Mouse (Mus musculus) midbrain, postnatal 0 days (tissue): ENCODE data around the gene Azgp1. TPM values are rescaled to one million over a fixed set of nuclear protein-coding genes. Genes with fewer than 3 reads are reported as not detected.

Experiments
- ATAC-seq: fragments of 200-750 bp; cut with Nextera tagmentation; 2 replicates; pipeline ENCODE4 v1.8.0; 2017; ENCODE audit warnings: moderate number of reproducible peaks, mild to moderate bottlenecking, moderate TSS enrichment, moderate library complexity; ENCODE audit not compliant: low FRiP score
- DNase-seq: peaks from one replicate; pipeline ENCODE4 v3.0.0-alpha.2; 2015; ENCODE audit warnings: low spot score
- H3K27ac ChIP-seq: fragments of 300-500 bp; sonication (generic); 2 replicates; pipeline ENCODE4 v1.5.1; 2014; ENCODE audit warnings: low read depth, mild to moderate bottlenecking, low read length, mixed read lengths
- H3K27me3 ChIP-seq: fragments of 300-500 bp; sonication (generic); 2 replicates; pipeline ENCODE4 v1.6.1; 2014; ENCODE audit warnings: low read length, control low read depth, mixed read lengths; ENCODE audit not compliant: insufficient read depth
- H3K36me3 ChIP-seq: fragments of 300-500 bp; sonication (generic); 2 replicates; pipeline ENCODE4 v1.6.1; 2014; ENCODE audit warnings: low read length, control low read depth, mixed read lengths; ENCODE audit not compliant: insufficient read depth
- H3K4me1 ChIP-seq: fragments of 300-500 bp; sonication (generic); 2 replicates; pipeline ENCODE4 v1.6.1; 2014; ENCODE audit warnings: mild to moderate bottlenecking, control low read depth, antibody characterized with exemption, low read length, mixed read lengths; ENCODE audit not compliant: insufficient read depth
- H3K4me2 ChIP-seq: fragments of 300-500 bp; sonication (generic); 2 replicates; pipeline ENCODE4 v1.6.1; 2014; ENCODE audit warnings: low read depth, mild to moderate bottlenecking, low read length, mixed read lengths; ENCODE audit not compliant: poor library complexity, severe bottlenecking
- H3K4me3 ChIP-seq: fragments of 300-500 bp; sonication (generic); 2 replicates; pipeline ENCODE4 v1.5.1; 2014; ENCODE audit warnings: low read depth, mild to moderate bottlenecking, low read length, moderate library complexity
- H3K9ac ChIP-seq: fragments of 300-500 bp; sonication (generic); replicated peaks from 2 replicates; pipeline ENCODE4 v1.6.1; 2014; ENCODE audit warnings: mild to moderate bottlenecking, low read length, moderate library complexity, mixed read lengths; ENCODE audit not compliant: poor library complexity, severe bottlenecking
- H3K9me3 ChIP-seq: fragments of 300-500 bp; sonication (generic); 2 replicates; pipeline ENCODE4 v1.6.1; 2016; ENCODE audit warnings: low read length, control low read depth
- CTCF ChIP-seq: IDR thresholded peaks from 2 replicates; pipeline ENCODE4 v1.5.1; 2016; ENCODE audit warnings: antibody characterized with exemption, mild to moderate bottlenecking
- WGBS: fragments of 180-500 bp; shearing (Covaris S2); extraction: QIAGEN DNeasy Blood & Tissue Kit; methylation state at CpG from one replicate; pipeline ENCODE4 v1.1.7; 2014; 5-methylcytosine and 5-hydroxymethylcytosine counted together
- polyA plus RNA-seq: library from polyadenylated mRNA; unstranded; fragments of >200 nt; fragmentation: Nextera tagmentation; extraction: Ambion mirVana; gene quantifications from 2 replicates; pipeline ENCODE4 v1.2.1, GENCODE M21; 2015
- total RNA-seq: library from RNA; depleted of rRNA; stranded (reverse); fragments of >200 nt; gene quantifications from 2 replicates; pipeline ENCODE4 v1.2.3, GENCODE M21; 2014

Gene Azgp1
- total and polyA plus RNA-seq, 2 experiments from 2014 or later = not detected

DNA sequence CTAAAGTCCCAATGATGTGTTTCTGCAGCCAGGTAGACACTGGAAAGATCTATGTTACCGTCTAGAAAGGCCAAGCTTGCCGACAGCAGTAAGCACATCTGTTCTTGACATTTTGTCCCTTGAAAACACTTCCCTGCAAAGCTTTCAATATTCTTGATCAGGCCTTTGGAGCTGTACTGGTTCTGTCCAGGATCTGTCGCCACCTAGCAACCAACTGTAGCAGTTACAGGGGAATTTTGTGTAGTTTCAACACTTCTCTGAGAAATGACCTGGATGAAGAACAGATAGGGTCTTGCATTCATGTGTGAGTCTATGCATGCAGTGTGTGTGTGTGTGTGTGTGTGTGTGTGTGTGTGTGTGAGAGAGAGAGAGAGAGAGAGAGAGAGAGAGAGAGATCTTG, 7.6 kb upstream of the Azgp1 start:
- no peaks in the 10 kb centered on the region for H3K4me1 ChIP-seq
- 66% methylated on average over 3 of the region's 3 CpGs for WGBS
- H3K27ac ChIP-seq = no peak overlapping the region
- no peak overlapping the region for H3K4me3 ChIP-seq
- H3K36me3 ChIP-seq = no peaks in the 10 kb centered on the region
- H3K9ac ChIP-seq = no peak overlapping the region
- TF ChIP-seq CTCF = peak; percentile 72
- H3K27me3 ChIP-seq = no peaks in the 10 kb centered on the region
- H3K4me2 ChIP-seq = no peak overlapping the region
- DNase-seq = peak; percentile 62
- no peak for ATAC-seq
- no peaks in the 10 kb centered on the region for H3K9me3 ChIP-seq

DNA sequence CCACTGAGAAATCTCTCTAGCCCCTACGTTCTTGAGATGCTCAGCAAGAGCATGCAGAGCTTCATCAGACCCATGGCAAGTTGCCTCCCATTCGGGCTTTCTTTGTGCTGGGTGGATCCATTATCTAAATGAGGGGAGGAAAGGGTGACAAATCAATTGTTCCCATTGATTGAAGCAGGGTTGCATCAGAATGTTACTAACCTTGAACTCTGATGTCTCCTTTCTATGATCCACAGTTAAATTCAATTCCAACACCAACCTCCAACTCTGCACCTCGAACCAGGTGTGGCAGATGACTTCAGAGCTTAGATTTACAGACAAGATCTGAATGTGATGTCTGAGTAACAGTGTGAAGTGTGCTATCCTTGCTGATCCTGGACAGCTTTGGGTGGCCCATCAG, 6.6 kb upstream of the Azgp1 start:
- Histone ChIP-seq H3K36me3 (no peaks in the 10 kb centered on the region), H3K27ac (no peak overlapping the region), H3K4me1 (no peaks in the 10 kb centered on the region), H3K9me3 (no peaks in the 10 kb centered on the region), H3K4me2 (no peak overlapping the region), H3K4me3 (no peak overlapping the region), H3K27me3 (no peaks in the 10 kb centered on the region), H3K9ac (no peak overlapping the region)
- DNase-seq = no peak
- TF ChIP-seq CTCF = no peak
- WGBS = 67% methylated on average over 3 of the region's 3 CpGs
- no peak for ATAC-seq

DNA sequence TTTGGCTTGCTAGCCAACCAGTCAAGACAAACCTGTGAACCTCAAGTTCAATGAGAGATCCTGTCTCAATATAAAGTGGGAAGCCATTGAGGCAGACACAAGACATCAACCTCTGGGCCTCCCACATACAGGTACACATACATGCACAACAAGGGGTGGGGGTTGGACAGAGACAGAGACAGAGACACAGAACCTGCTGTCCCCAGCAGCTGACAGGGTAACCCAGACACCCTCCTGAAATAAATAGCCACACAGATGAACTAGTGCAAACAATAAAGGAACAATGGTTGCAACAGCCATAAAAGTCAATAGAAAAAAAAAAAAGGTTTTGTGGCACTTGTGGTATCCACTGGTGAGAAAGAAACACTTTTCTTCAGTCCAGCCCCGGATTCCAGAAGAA, 5.9 kb upstream of the Azgp1 start:
- H3K4me1 ChIP-seq = no peaks in the 10 kb centered on the region
- no peak for TF ChIP-seq CTCF
- H3K36me3 ChIP-seq = no peaks in the 10 kb centered on the region
- no peak overlapping the region for H3K27ac ChIP-seq
- no peak overlapping the region for H3K4me2 ChIP-seq
- DNase-seq (no peak), ATAC-seq (no peak)
- H3K9me3 ChIP-seq = no peaks in the 10 kb centered on the region
- WGBS = 54% methylated on average over 1 of the region's 1 CpGs
- no peak overlapping the region for H3K4me3 ChIP-seq
- no peak overlapping the region for H3K9ac ChIP-seq
- H3K27me3 ChIP-seq = no peaks in the 10 kb centered on the region

DNA sequence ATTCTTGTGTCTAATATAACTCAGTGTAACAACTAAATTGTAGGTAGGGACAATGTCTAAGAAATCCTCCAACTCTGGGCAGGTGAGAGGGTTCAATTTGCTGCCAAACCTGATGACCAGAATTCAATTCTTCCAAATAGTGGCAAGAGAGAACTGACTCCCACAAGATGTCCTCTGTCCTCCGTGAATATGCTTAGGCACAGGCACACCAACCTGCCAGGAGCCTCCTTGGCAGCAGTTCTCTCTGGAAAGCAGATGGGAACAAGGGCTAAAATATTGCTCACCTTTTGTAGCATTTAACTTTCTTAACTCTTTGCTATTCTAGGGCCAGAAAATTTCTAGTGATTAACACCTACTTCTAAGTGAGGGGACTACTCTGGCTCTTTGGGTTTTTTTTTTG, 4.0 kb upstream of the Azgp1 start:
- no peak overlapping the region for H3K4me3 ChIP-seq
- H3K36me3 ChIP-seq = no peaks in the 10 kb centered on the region
- no peaks in the 10 kb centered on the region for H3K4me1 ChIP-seq
- H3K4me2 ChIP-seq = no peak overlapping the region
- 35% methylated on average over 1 of the region's 1 CpGs for WGBS
- DNase-seq = no peak
- H3K9ac ChIP-seq = no peak overlapping the region
- no peak overlapping the region for H3K27ac ChIP-seq
- H3K27me3 ChIP-seq = no peaks in the 10 kb centered on the region
- no peak for ATAC-seq
- TF ChIP-seq CTCF = no peak
- H3K9me3 ChIP-seq = no peaks in the 10 kb centered on the region

DNA sequence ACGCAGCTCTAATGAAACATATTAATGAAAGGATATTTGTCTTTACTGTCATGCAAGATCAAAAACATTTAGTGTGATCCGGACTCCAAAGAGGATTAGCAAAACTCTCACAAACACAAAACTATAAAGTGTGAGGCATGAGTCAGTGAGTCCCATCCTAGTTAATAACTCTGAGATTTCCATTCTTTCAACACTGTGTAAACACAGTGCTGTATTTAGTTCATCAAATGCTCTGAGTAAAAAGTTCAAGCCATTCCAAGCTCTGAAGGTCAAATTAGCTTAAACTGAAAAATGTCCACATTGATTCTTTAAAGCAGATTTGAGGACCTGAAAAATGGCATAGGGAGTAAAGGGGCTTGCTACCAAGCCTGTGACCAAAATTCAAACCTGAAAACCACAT, 2.2 kb upstream of the Azgp1 start:
- no peaks in the 10 kb centered on the region for H3K27me3 ChIP-seq
- H3K27ac ChIP-seq = no peak overlapping the region
- no peak for ATAC-seq
- no peaks in the 10 kb centered on the region for H3K9me3 ChIP-seq
- no peak overlapping the region for H3K4me3 ChIP-seq
- no peak for TF ChIP-seq CTCF
- no peak overlapping the region for H3K9ac ChIP-seq
- no peak overlapping the region for H3K4me2 ChIP-seq
- no peaks in the 10 kb centered on the region for H3K4me1 ChIP-seq
- no peak for DNase-seq
- H3K36me3 ChIP-seq = no peaks in the 10 kb centered on the region
- WGBS = 74% methylated on average over 2 of the region's 2 CpGs

GRCm38 (mm10) chr5:137986351-137986750, 5.0 kb downstream of the Azgp1 start:
- no peak for ATAC-seq
- Histone ChIP-seq H3K4me1 (no peaks in the 10 kb centered on the region), H3K9ac (no peak overlapping the region), H3K27me3 (no peaks in the 10 kb centered on the region), H3K9me3 (no peaks in the 10 kb centered on the region), H3K27ac (no peak overlapping the region), H3K36me3 (no peaks in the 10 kb centered on the region), H3K4me3 (no peak overlapping the region), H3K4me2 (no peak overlapping the region)
- no peak for TF ChIP-seq CTCF
- DNase-seq = no peak
- 94% methylated on average over 1 of the region's 1 CpGs for WGBS

DNA sequence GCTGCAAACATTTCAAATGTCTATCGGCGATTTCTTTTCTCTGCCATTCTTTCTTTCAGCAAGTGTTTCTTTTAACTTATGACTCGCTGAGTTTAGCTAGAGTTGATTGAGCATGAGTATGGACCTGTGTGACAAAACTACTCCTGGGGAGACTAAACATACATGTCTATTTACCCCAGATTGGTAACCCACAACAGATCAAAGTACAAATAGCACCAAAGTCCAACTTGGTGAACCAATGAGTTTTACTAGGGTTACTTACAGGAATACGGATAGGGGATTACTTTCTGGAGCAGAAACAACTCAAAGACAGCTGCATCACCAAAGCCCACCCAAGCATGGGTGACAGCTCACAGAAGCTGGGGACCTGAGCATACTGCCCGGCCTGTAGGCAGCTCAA, 28.1 kb downstream of the Azgp1 start:
- Histone ChIP-seq H3K4me2 (no peak overlapping the region), H3K9me3 (no peaks in the 10 kb centered on the region), H3K4me3 (no peak overlapping the region), H3K27ac (no peak overlapping the region), H3K27me3 (no peaks in the 10 kb centered on the region), H3K36me3 (no peaks in the 10 kb centered on the region), H3K4me1 (no peaks in the 10 kb centered on the region), H3K9ac (no peak overlapping the region)
- ATAC-seq (no peak), DNase-seq (no peak)
- no peak for TF ChIP-seq CTCF
- 91% methylated on average over 5 of the region's 5 CpGs for WGBS
